Mouse (Mus musculus) MEL (cell line): ENCODE data around the gene Lamp2. TPM values are rescaled to one million over a fixed set of nuclear protein-coding genes. Genes with fewer than 3 reads are reported as not detected.
A peak's percentile ranks its signal among the peaks of the same experiment; 100 is the strongest.

Experiments
- DNase-seq: peaks from one replicate; pipeline ENCODE4 v3.0.0; 2011; ENCODE audit warnings: low read depth, low spot score
- H3K27ac ChIP-seq: 2 replicates; pipeline ENCODE4 v1.5.1; 2012; ENCODE audit warnings: low read depth, mild to moderate bottlenecking, control low read depth, low read length, moderate library complexity; ENCODE audit not compliant: control insufficient read depth
- H3K27me3 ChIP-seq, 2 experiments: fragments of 150-350 bp in 1 of 2; sonication (generic) in 1 of 2; 2 replicates each; pipeline ENCODE4 v1.6.1; 2012; ENCODE audit warnings: low read length in 2 of 2, mild to moderate bottlenecking in 2 of 2, improper control_type of control experiment in 1 of 2, moderate library complexity in 1 of 2; ENCODE audit not compliant: insufficient read depth in 2 of 2, control insufficient read depth in 1 of 2
- H3K36me3 ChIP-seq, 2 experiments: 2 replicates each; pipeline ENCODE4 v1.6.1; 2012 to 2014; ENCODE audit warnings: low read length in 2 of 2, improper control_type of control experiment in 1 of 2, inconsistent platforms in 1 of 2, mild to moderate bottlenecking in 1 of 2; ENCODE audit not compliant: insufficient read depth in 2 of 2, control insufficient read depth in 1 of 2
- H3K4me1 ChIP-seq, 2 experiments: fragments of 150-350 bp in 1 of 2; sonication (generic) in 1 of 2; 2 replicates each; pipeline ENCODE4 v1.6.1; 2012; ENCODE audit warnings: low read length in 2 of 2, improper control_type of control experiment in 1 of 2, mild to moderate bottlenecking in 1 of 2; ENCODE audit not compliant: insufficient read depth in 2 of 2, control insufficient read depth in 1 of 2
- H3K4me3 ChIP-seq, 2 experiments: fragments of 150-350 bp in 1 of 2; sonication (generic) in 1 of 2; 2 replicates each; pipeline ENCODE4 v1.5.1; 2012; ENCODE audit warnings: low read depth in 2 of 2, low read length in 2 of 2, mild to moderate bottlenecking in 2 of 2, moderate library complexity in 2 of 2, control low read depth in 1 of 2, improper control_type of control experiment in 1 of 2; ENCODE audit not compliant: control insufficient read depth in 1 of 2, insufficient read depth in 1 of 2
- H3K79me2 ChIP-seq: 2 replicates; pipeline ENCODE4 v1.6.1; 2012; ENCODE audit warnings: mild to moderate bottlenecking, low read length, moderate library complexity; ENCODE audit not compliant: control insufficient read depth, poor library complexity, insufficient read depth
- H3K9ac ChIP-seq: 2 replicates; pipeline ENCODE4 v1.6.1; 2012; ENCODE audit warnings: low read depth, mild to moderate bottlenecking, control low read depth, low read length, moderate library complexity; ENCODE audit not compliant: control insufficient read depth, poor library complexity, severe bottlenecking
- H3K9me3 ChIP-seq: fragments of 150-350 bp; sonication (generic); replicated peaks from 2 replicates; pipeline ENCODE4 v1.6.1; 2012; ENCODE audit warnings: mild to moderate bottlenecking, low read length, improper control_type of control experiment, moderate library complexity; ENCODE audit not compliant: insufficient read depth
- BHLHE40 ChIP-seq: IDR thresholded peaks from 2 replicates; pipeline ENCODE4 v1.6.1; 2012; ENCODE audit warnings: low read depth, mild to moderate bottlenecking, inconsistent platforms, low read length, improper control_type of control experiment, borderline replicate concordance
- CTCF ChIP-seq, 3 experiments: IDR thresholded peaks in 2 of 3; conservative IDR thresholded peaks in 1 of 3; 2 replicates each; pipeline ENCODE4 v1.5.1; 2011 to 2012; ENCODE audit warnings: low read length in 3 of 3, low read depth in 2 of 3, mild to moderate bottlenecking in 2 of 3, improper control_type of control experiment in 1 of 3, inconsistent platforms in 1 of 3, mixed read lengths in 1 of 3, moderate library complexity in 1 of 3; ENCODE audit not compliant: control insufficient read depth in 1 of 3, insufficient read depth in 1 of 3, poor library complexity in 1 of 3, severe bottlenecking in 1 of 3
- E2F4 ChIP-seq: IDR thresholded peaks from 2 replicates; pipeline ENCODE4 v1.6.1; 2011; ENCODE audit warnings: low read depth, low read length, improper control_type of control experiment, borderline replicate concordance
- ELF1 ChIP-seq: IDR thresholded peaks from 2 replicates; pipeline ENCODE4 v1.6.1; 2014; ENCODE audit warnings: low read depth, mild to moderate bottlenecking, inconsistent platforms, low read length, improper control_type of control experiment, moderate library complexity
- GABPA ChIP-seq: IDR thresholded peaks from 2 replicates; pipeline ENCODE4 v1.6.1; 2012; ENCODE audit warnings: low read depth, mild to moderate bottlenecking, inconsistent platforms, low read length, improper control_type of control experiment, moderate library complexity
- JUND ChIP-seq: IDR thresholded peaks from 2 replicates; pipeline ENCODE4 v1.6.1; 2011; ENCODE audit warnings: low read depth, mild to moderate bottlenecking, improper control_type of control experiment, low read length
- MAX ChIP-seq: IDR thresholded peaks from 2 replicates; pipeline ENCODE4 v1.6.1; 2011; ENCODE audit warnings: low read length, improper control_type of control experiment
- MEF2A ChIP-seq: IDR thresholded peaks from 2 replicates; pipeline ENCODE4 v1.6.1; 2014; ENCODE audit warnings: low read depth, mild to moderate bottlenecking, inconsistent platforms, low read length, improper control_type of control experiment; ENCODE audit not compliant: poor library complexity, insufficient replicate concordance, severe bottlenecking; ENCODE audit errors: extremely low read depth
- MXI1 ChIP-seq: IDR thresholded peaks from 2 replicates; pipeline ENCODE4 v1.6.1; 2011; ENCODE audit warnings: mild to moderate bottlenecking, low read depth, low read length, improper control_type of control experiment
- MYB ChIP-seq: IDR thresholded peaks from 2 replicates; pipeline ENCODE4 v1.6.1; 2011; ENCODE audit warnings: mild to moderate bottlenecking, low read depth, low read length, improper control_type of control experiment
- NRF1 ChIP-seq: IDR thresholded peaks from 2 replicates; pipeline ENCODE4 v1.6.1; 2014; ENCODE audit warnings: low read depth, mild to moderate bottlenecking, inconsistent platforms, low read length, improper control_type of control experiment, moderate library complexity; ENCODE audit not compliant: poor library complexity, insufficient read depth, severe bottlenecking
- POLR2A ChIP-seq, 2 experiments: IDR thresholded peaks; 2 replicates each; pipeline ENCODE4 v1.6.1; 2011 to 2012; ENCODE audit warnings: low read length in 2 of 2, mild to moderate bottlenecking in 2 of 2, control low read depth in 1 of 2, improper control_type of control experiment in 1 of 2, low read depth in 1 of 2, moderate library complexity in 1 of 2; ENCODE audit not compliant: control insufficient read depth in 1 of 2, insufficient read depth in 1 of 2, poor library complexity in 1 of 2
- RAD21 ChIP-seq: IDR thresholded peaks from 2 replicates; pipeline ENCODE4 v1.6.1; 2011; ENCODE audit warnings: mild to moderate bottlenecking, low read depth, low read length, improper control_type of control experiment
- RCOR1 ChIP-seq: IDR thresholded peaks from 2 replicates; pipeline ENCODE4 v1.6.1; 2012; ENCODE audit warnings: low read depth, mild to moderate bottlenecking, inconsistent platforms, low read length, improper control_type of control experiment
- SIN3A ChIP-seq: IDR thresholded peaks from 2 replicates; pipeline ENCODE4 v1.6.1; 2012; ENCODE audit warnings: low read length, improper control_type of control experiment, inconsistent platforms
- SMC3 ChIP-seq: IDR thresholded peaks from 2 replicates; pipeline ENCODE4 v1.6.1; 2011; ENCODE audit warnings: low read depth, low read length, improper control_type of control experiment
- TCF12 ChIP-seq: IDR thresholded peaks from 2 replicates; pipeline ENCODE4 v1.6.1; 2014; ENCODE audit warnings: low read depth, mild to moderate bottlenecking, inconsistent platforms, low read length, improper control_type of control experiment, moderate library complexity
- UBTF ChIP-seq: IDR thresholded peaks from 2 replicates; pipeline ENCODE4 v1.6.1; 2012; ENCODE audit warnings: low read depth, mild to moderate bottlenecking, inconsistent platforms, low read length, improper control_type of control experiment, moderate library complexity, borderline replicate concordance; ENCODE audit not compliant: insufficient read depth
- USF2 ChIP-seq, 2 experiments: IDR thresholded peaks; 2 replicates each; pipeline ENCODE4 v1.6.1; 2011 to 2012; ENCODE audit warnings: improper control_type of control experiment in 2 of 2, low read length in 2 of 2, borderline replicate concordance in 1 of 2, inconsistent platforms in 1 of 2, low read depth in 1 of 2, mild to moderate bottlenecking in 1 of 2; ENCODE audit not compliant: insufficient read depth in 1 of 2
- ZMIZ1 ChIP-seq: IDR thresholded peaks from 2 replicates; pipeline ENCODE4 v1.6.1; 2012; ENCODE audit warnings: low read depth, mild to moderate bottlenecking, inconsistent platforms, low read length, improper control_type of control experiment, moderate library complexity
- ZNF384 ChIP-seq: IDR thresholded peaks from 2 replicates; pipeline ENCODE4 v1.6.1; 2012; ENCODE audit warnings: low read depth, mild to moderate bottlenecking, inconsistent platforms, low read length, improper control_type of control experiment
- polyA plus RNA-seq, 2 experiments: library from polyadenylated mRNA; stranded (reverse) in 1 of 2; unstranded in 1 of 2; fragments of >175 nt in 1 of 2; fragments of >200 nt in 1 of 2; gene quantifications; 2 replicates each; pipeline versions ENCODE4 v1.2.1 to v1.2.4; 2012; ENCODE audit warnings: low replicate concordance in 2 of 2, low read depth in 1 of 2; ENCODE audit not compliant: insufficient read length in 2 of 2, insufficient read depth in 1 of 2, missing spikeins in 1 of 2
- total RNA-seq: library from RNA; depleted of rRNA; stranded (reverse); fragments of 300-350 nt; gene quantifications from 2 replicates; pipeline ENCODE4 v1.2.3, GENCODE M21; 2012

Lamp2 gene
- total and polyA plus RNA-seq, 3 experiments: 20.6 to 80.5 (median 28.9) TPM

GRCm38 (mm10) chrX:38439629-38440028 is 16.6 kb downstream of the Lamp2 start:
- H3K4me3 ChIP-seq: no peak overlapping the region
- no peaks in the 10 kb centered on the region for H3K4me1 ChIP-seq
- peaks cover 0 to 3% of the 10 kb centered on the region in 2 experiments; a peak in 2 of 4 replicates for H3K36me3 ChIP-seq
- H3K27me3 ChIP-seq: no peaks in the 10 kb centered on the region
- no peaks in the 10 kb centered on the region for H3K9me3 ChIP-seq
- H3K27ac ChIP-seq: no peak overlapping the region
- no peaks in the 10 kb centered on the region for H3K79me2 ChIP-seq
- no peak for DNase-seq
- no peak overlapping the region for H3K9ac ChIP-seq
- TF ChIP-seq SMC3: no peak
- TF ChIP-seq JUND: no peak
- TF ChIP-seq NRF1: no peak
- no peak for TF ChIP-seq SIN3A
- no peak for TF ChIP-seq MAX
- TF ChIP-seq UBTF: no peak
- no peak for TF ChIP-seq MXI1
- TF ChIP-seq USF2 (IDR thresholded peaks at IDR 0.05; ENCODE audit: borderline replicate concordance in 1 of 2, insufficient read depth in 1 of 2, low read depth in 1 of 2, low read length in 2 of 2): no peak
- no peak for TF ChIP-seq RCOR1
- TF ChIP-seq ZNF384: no peak
- no peak for TF ChIP-seq ELF1
- TF ChIP-seq ZMIZ1: no peak
- no peak for TF ChIP-seq MEF2A
- TF ChIP-seq BHLHE40: no peak
- no peak for TF ChIP-seq TCF12
- TF ChIP-seq GABPA: no peak
- TF ChIP-seq, all 39 proteins: peak for 0

GRCm38 (mm10) chrX:38438147-38438791 is 18.0 kb downstream of the Lamp2 start:
- peak; percentile 67 for DNase-seq
- no peaks in the 10 kb centered on the region for H3K79me2 ChIP-seq
- no peaks in the 10 kb centered on the region for H3K4me1 ChIP-seq
- no peaks in the 10 kb centered on the region for H3K27me3 ChIP-seq
- no peak overlapping the region for H3K9ac ChIP-seq
- H3K9me3 ChIP-seq: no peaks in the 10 kb centered on the region
- TF ChIP-seq MEF2A (no peak), SMC3 (peak; percentile 54), MYB (no peak), CTCF (IDR thresholded peaks at IDR 0.05 in 2 of 3, conservative IDR thresholded peaks at IDR 0.05 in 1 of 3; ENCODE audit: control insufficient read depth in 1 of 3, insufficient read depth in 1 of 3, low read depth in 2 of 3, low read length in 3 of 3, poor library complexity in 1 of 3, severe bottlenecking in 1 of 3) (peak; percentile 69 to 76 (median 71)), E2F4 (no peak), RAD21 (peak; percentile 44), POLR2A (IDR thresholded peaks at IDR 0.05; ENCODE audit: control insufficient read depth in 1 of 2, insufficient read depth in 1 of 2, low read depth in 1 of 2, low read length in 2 of 2, poor library complexity in 1 of 2) (no peak)
- peaks cover 0 to 3% of the 10 kb centered on the region in 2 experiments; a peak in 2 of 4 replicates for H3K36me3 ChIP-seq
- no peak overlapping the region for H3K4me3 ChIP-seq
- H3K27ac ChIP-seq: no peak overlapping the region
